Mouse (Mus musculus): ENCODE measurements around the gene Laptm5.

The Laptm5 gene

DNA sequence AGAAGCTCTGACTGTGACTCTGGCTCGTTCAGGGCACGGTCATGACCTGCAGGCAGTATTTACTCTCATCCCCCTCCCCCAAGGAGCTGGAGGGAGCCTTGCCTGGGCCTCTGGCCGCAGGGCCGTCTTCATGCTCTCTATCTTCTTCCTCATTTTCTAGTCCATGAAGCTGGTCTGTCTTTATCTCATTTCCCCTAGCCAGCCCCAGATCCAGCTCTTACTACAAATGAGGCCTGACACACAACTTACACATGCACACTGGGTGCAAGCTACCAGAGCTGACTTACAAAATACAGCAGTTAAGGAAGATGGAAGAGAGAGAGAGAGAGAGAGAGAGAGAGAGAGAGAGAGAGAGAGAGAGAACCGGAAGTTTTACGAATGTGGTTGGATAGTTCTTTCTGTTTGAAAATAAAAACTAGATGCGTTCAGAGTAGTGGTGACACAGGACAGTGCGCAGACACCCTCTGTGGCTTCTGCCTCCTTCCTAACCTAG is 10.6 kb upstream of the Laptm5 start:
- H3K4me3 ChIP-seq (replicated peaks; ENCODE audit: low read length), result no peak overlapping the region
- TF ChIP-seq CTCF (conservative IDR thresholded peaks at IDR 0.05; ENCODE audit: low read length) (no peak), POU5F1 (IDR thresholded peaks at IDR 0.05; ENCODE audit: borderline replicate concordance, low read length) (no peak), NANOG (IDR thresholded peaks at IDR 0.05; ENCODE audit: borderline replicate concordance, low read length) (no peak)
- H3K4me1 ChIP-seq (replicated peaks; ENCODE audit: low read depth, low read length), result peaks cover 35% of the 10 kb centered on the region
- H3K36me3 ChIP-seq (ENCODE audit: insufficient read depth, low read length), result no peaks in the 10 kb centered on the region
- H3K9me3 ChIP-seq (ENCODE audit: low read length), result no peaks in the 10 kb centered on the region
- no peaks in the 10 kb centered on the region for H3K27me3 ChIP-seq (ENCODE audit: insufficient read depth, low read length)

DNA sequence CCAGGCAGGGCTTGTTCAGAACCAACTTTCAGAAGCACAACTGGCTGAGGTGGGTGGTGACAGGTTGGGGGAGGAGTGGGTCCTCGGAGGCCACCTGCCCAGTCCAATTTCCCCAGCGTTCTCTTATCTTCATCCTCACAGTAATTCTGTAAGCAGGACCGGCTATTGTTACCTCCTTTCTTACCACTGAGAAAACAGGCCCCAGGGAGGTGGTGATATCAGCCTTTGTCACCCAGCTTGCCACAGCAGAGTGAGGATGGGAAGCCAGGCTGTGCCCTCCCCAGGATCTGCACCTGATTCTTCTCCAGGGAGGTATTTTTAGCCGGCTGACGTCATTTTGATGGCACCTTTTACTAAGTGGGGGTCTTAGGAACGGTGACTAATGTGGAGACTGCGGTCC is 7.9 kb upstream of the Laptm5 start:
- H3K4me3 ChIP-seq (replicated peaks; ENCODE audit: low read length), result no peak overlapping the region
- peaks cover 54% of the 10 kb centered on the region for H3K4me1 ChIP-seq (replicated peaks; ENCODE audit: low read depth, low read length)
- H3K27me3 ChIP-seq (ENCODE audit: insufficient read depth, low read length), result no peaks in the 10 kb centered on the region
- H3K36me3 ChIP-seq (ENCODE audit: insufficient read depth, low read length), result no peaks in the 10 kb centered on the region
- TF ChIP-seq CTCF (conservative IDR thresholded peaks at IDR 0.05; ENCODE audit: low read length) (no peak), NANOG (IDR thresholded peaks at IDR 0.05; ENCODE audit: borderline replicate concordance, low read length) (no peak), POU5F1 (IDR thresholded peaks at IDR 0.05; ENCODE audit: borderline replicate concordance, low read length) (no peak)
- H3K9me3 ChIP-seq (ENCODE audit: low read length), result no peaks in the 10 kb centered on the region

DNA sequence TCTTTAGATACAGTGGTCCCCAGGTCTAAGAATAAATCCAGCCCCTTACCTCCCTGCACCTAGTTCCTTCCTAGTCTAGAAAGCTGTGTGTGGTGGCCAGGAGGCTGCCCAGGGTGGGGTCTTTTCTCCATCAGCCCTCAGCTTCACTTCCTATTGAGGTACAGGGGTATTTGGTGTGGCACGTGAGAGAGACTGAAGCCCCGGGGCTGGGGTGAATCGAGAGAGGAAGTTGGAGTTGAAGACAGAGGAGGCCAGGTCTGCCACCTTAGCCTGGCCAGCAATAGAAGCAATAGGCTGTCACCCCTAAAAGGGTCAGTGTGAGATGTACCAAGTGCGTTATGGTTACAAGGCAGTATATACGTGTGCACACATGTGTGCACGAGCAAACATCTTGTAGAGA is 7.0 kb upstream of the Laptm5 start:
- H3K9me3 ChIP-seq (ENCODE audit: low read length), result no peaks in the 10 kb centered on the region
- H3K27me3 ChIP-seq (ENCODE audit: insufficient read depth, low read length), result no peaks in the 10 kb centered on the region
- peak overlapping the region; percentile 37; the same call in 1 of the 2 replicates for H3K4me3 ChIP-seq (replicated peaks; ENCODE audit: low read length)
- TF ChIP-seq POU5F1 (IDR thresholded peaks at IDR 0.05; ENCODE audit: borderline replicate concordance, low read length) (no peak), NANOG (IDR thresholded peaks at IDR 0.05; ENCODE audit: borderline replicate concordance, low read length) (no peak), CTCF (conservative IDR thresholded peaks at IDR 0.05; ENCODE audit: low read length) (no peak)
- peaks cover 61% of the 10 kb centered on the region for H3K4me1 ChIP-seq (replicated peaks; ENCODE audit: low read depth, low read length)
- H3K36me3 ChIP-seq (ENCODE audit: insufficient read depth, low read length), result no peaks in the 10 kb centered on the region

DNA sequence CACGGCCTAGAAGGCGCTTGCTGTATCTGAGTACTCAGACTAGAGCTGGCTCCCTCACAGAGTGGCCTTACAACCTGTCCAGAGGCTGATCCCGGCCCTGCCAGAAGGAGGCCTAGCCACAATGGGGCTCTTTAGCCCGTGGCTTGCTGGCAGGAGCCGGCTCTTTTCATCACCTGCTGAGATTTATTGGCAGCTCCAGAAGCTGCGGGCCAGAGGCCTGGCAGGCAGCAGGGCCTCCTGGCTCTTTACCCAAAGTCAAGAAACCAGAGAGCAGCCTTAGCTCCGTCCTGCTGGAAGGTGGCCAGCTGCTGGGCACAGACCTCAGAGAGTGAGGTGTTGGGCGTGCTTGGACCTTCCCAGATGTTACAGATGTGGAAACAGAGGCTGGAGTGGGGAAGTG is 6.6 kb upstream of the Laptm5 start:
- Histone ChIP-seq H3K27me3 (ENCODE audit: insufficient read depth, low read length) (no peaks in the 10 kb centered on the region), H3K4me3 (replicated peaks; ENCODE audit: low read length) (peak overlapping the region; percentile 37; the same call in 1 of the 2 replicates), H3K4me1 (replicated peaks; ENCODE audit: low read depth, low read length) (peaks cover 61% of the 10 kb centered on the region), H3K36me3 (ENCODE audit: insufficient read depth, low read length) (no peaks in the 10 kb centered on the region), H3K9me3 (ENCODE audit: low read length) (no peaks in the 10 kb centered on the region)
- TF ChIP-seq CTCF (conservative IDR thresholded peaks at IDR 0.05; ENCODE audit: low read length), result no peak
- TF ChIP-seq POU5F1 (IDR thresholded peaks at IDR 0.05; ENCODE audit: borderline replicate concordance, low read length), result no peak
- TF ChIP-seq NANOG (IDR thresholded peaks at IDR 0.05; ENCODE audit: borderline replicate concordance, low read length), result no peak

DNA sequence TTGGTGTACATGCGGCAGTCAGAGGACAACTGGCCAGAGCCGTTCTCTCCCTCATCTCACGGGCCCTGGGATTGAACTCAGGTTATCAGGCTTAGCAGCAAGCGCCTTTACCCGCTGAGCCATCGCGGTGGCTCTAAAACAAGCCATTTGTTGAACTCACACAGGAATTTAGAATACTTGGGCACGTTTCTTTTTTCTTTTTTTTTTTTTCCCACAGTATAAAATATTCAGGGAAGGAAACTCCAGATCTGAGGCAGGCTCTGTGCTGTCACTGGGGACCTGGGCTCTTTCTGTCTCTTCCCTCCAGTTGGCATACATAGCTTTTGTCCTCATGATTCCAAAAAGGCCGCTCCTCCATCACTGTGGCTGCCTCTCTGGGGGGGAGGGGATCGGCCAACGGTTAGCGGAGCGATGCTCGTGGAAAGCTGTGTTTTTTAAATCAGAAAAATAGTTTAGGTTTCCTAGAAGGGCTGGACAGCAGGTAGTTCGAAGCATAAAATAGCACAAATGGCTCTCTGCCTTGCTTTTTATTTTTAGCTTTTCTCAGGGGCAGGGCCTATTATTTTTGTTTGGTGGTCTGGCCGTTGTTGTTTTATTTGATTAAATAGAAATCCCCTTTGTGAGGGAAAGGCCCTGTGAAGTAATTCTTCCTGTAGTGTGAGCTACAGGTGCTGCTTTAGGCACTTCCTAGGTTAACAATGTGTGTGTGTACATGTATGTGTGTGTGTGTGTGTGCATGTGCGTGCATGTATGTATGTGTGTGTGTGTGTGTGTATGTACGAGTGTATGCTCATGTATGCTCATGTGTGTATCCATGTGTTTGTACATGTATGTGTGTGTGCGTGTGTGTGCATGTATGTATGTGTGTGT is 5.5 kb upstream of the Laptm5 start:
- H3K27me3 ChIP-seq (ENCODE audit: insufficient read depth, low read length), result no peaks in the 10 kb centered on the region
- H3K9me3 ChIP-seq (ENCODE audit: low read length), result no peaks in the 10 kb centered on the region
- no peaks in the 10 kb centered on the region for H3K36me3 ChIP-seq (ENCODE audit: insufficient read depth, low read length)
- TF ChIP-seq POU5F1 (IDR thresholded peaks at IDR 0.05; ENCODE audit: borderline replicate concordance, low read length) (no peak), NANOG (IDR thresholded peaks at IDR 0.05; ENCODE audit: borderline replicate concordance, low read length) (no peak), CTCF (conservative IDR thresholded peaks at IDR 0.05; ENCODE audit: low read length) (no peak)
- H3K4me1 ChIP-seq (replicated peaks; ENCODE audit: low read depth, low read length), result peaks cover 71% of the 10 kb centered on the region
- H3K4me3 ChIP-seq (replicated peaks; ENCODE audit: low read length), result no peak overlapping the region

DNA sequence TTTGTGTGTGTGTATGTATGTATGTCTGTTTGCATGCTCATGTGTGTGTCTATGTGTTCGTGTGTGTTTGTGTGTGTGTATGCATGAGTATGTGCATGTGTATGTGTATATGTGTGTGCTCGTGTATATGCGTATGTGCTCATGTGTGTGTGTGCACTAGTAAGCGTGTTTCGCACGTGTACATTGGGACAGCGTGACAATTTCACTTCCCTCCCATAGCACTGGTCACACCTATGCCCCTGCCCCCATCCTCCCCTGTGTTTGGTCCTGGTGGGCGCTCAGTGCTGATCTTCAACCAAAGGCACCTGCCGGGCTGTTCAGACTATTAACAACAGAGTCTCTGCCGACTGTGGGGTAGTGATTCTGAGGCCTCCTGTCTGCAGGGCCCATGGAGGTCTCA is 4.8 kb upstream of the Laptm5 start:
- Histone ChIP-seq H3K9me3 (ENCODE audit: low read length) (no peaks in the 10 kb centered on the region), H3K4me1 (replicated peaks; ENCODE audit: low read depth, low read length) (peaks cover 78% of the 10 kb centered on the region), H3K36me3 (ENCODE audit: insufficient read depth, low read length) (no peaks in the 10 kb centered on the region), H3K4me3 (replicated peaks; ENCODE audit: low read length) (no peak overlapping the region), H3K27me3 (ENCODE audit: insufficient read depth, low read length) (no peaks in the 10 kb centered on the region)
- TF ChIP-seq NANOG (IDR thresholded peaks at IDR 0.05; ENCODE audit: borderline replicate concordance, low read length), result no peak
- no peak for TF ChIP-seq CTCF (conservative IDR thresholded peaks at IDR 0.05; ENCODE audit: low read length)
- TF ChIP-seq POU5F1 (IDR thresholded peaks at IDR 0.05; ENCODE audit: borderline replicate concordance, low read length), result no peak

DNA sequence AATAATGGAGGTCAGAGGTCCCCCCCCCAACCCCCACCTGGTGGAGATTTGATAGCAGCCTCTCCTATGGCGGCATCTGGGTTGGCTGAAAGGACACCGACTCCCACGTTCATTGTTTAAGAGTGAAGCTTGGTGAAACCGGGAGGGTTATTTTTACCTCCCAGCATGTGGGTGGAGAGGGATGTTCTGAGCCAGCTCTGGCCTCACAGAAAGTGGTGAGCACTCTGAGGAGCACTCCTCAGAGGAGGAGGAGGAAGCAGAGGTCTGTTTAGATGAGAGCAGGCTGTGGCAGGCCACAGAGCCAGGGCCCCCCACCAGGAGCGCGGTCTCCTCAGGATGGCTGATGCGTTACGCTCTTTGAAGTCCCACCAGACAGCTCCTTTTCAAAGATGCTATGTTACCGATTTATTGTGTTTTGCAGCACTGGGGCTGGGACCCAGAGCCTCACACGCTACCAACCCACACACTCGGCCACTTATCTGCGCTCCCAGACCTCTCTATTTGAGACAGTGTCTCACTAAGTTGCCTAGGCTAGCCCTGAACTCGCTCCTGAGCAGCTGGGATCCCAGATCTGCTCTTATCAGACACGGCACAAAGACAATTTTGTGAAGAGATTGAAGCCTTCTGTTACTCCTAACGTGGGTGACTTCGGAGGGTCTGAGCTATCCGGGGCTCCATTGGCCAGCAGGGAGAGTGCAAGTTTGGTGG is 3.6 kb upstream of the Laptm5 start:
- H3K4me1 ChIP-seq (replicated peaks; ENCODE audit: low read depth, low read length), result peaks cover 88% of the 10 kb centered on the region
- no peaks in the 10 kb centered on the region for H3K9me3 ChIP-seq (ENCODE audit: low read length)
- TF ChIP-seq NANOG (IDR thresholded peaks at IDR 0.05; ENCODE audit: borderline replicate concordance, low read length), result no peak
- no peak for TF ChIP-seq CTCF (conservative IDR thresholded peaks at IDR 0.05; ENCODE audit: low read length)
- TF ChIP-seq POU5F1 (IDR thresholded peaks at IDR 0.05; ENCODE audit: borderline replicate concordance, low read length), result no peak
- no peak overlapping the region for H3K4me3 ChIP-seq (replicated peaks; ENCODE audit: low read length)
- no peaks in the 10 kb centered on the region for H3K36me3 ChIP-seq (ENCODE audit: insufficient read depth, low read length)
- H3K27me3 ChIP-seq (ENCODE audit: insufficient read depth, low read length), result no peaks in the 10 kb centered on the region

DNA sequence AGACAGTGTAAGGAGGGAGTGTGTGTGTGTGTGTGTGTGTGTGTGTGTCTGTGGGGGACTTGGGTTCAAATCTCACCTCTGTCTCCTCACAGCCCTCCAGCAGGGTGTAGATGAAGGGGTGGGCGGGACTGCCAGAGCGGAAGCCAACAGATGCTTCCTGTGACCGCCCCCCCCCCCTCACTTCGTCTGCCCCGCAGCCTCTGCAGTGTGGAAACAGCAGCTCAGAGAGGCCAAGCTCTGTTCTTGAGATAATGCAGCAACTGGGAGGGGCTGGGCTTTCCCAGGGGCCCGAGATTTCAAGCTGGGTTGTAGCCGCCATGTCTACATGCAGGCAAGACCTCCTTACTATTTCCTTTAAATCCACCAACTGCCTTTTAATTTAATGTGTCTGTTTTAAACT is 2.3 kb upstream of the Laptm5 start:
- H3K9me3 ChIP-seq (ENCODE audit: low read length), result no peaks in the 10 kb centered on the region
- no peaks in the 10 kb centered on the region for H3K27me3 ChIP-seq (ENCODE audit: insufficient read depth, low read length)
- H3K4me3 ChIP-seq (replicated peaks; ENCODE audit: low read length), result peak overlapping the region; percentile 52
- TF ChIP-seq NANOG (IDR thresholded peaks at IDR 0.05; ENCODE audit: borderline replicate concordance, low read length) (no peak), CTCF (conservative IDR thresholded peaks at IDR 0.05; ENCODE audit: low read length) (no peak), POU5F1 (IDR thresholded peaks at IDR 0.05; ENCODE audit: borderline replicate concordance, low read length) (no peak)
- H3K36me3 ChIP-seq (ENCODE audit: insufficient read depth, low read length), result no peaks in the 10 kb centered on the region
- H3K4me1 ChIP-seq (replicated peaks; ENCODE audit: low read depth, low read length), result peaks cover 89% of the 10 kb centered on the region
